Mouse (Mus musculus) layer of hippocampus, adult 18-20 months (tissue): ENCODE results near the gene Nell2. TPM values are rescaled to one million over a fixed set of nuclear protein-coding genes. Genes with fewer than 3 reads are reported as not detected.
"Not testable (repeated sequence)": the region's sequence is repeated elsewhere in the genome, so short reads cannot be mapped to it uniquely, and the experiment has no call there.

Source experiments
- DNase-seq, 2 experiments: peaks; one replicate each; pipeline ENCODE4 v3.0.0; 2022; ENCODE audit warnings: low spot score in 2 of 2
- long read RNA-seq: library from polyadenylated mRNA; stranded (forward); transcript quantifications from one replicate; pipeline ENCODE4 v2.0.0, GENCODE M21; 2021
- total RNA-seq, 2 experiments: library from RNA; stranded (reverse); gene quantifications; 2 replicates each; pipeline ENCODE4 v1.2.3; 2021

Nell2 gene
- 100 to 1,000 TPM; 710 to 754 TPM for total RNA-seq
- long read RNA-seq, transcript Nell2-201 (21 exons, 2,675 nt) = minor isoform, 112 of 1,322 reads
- long read RNA-seq, transcript Nell2-202 (21 exons, 3,220 nt) = major isoform, 158 of 1,322 reads
- long read RNA-seq, partial matches to known transcripts = 898 of 1,322 reads
- long read RNA-seq, other reads (novel, unspliced or antisense) = 154 of 1,322 reads

GRCm38 (mm10) chr15:95527948-95528861 is at the start of gene Nell2:
TSS of gene Nell2 (minus strand) at chr15:95528559.
- peak; percentile 57 to 75 for DNase-seq

- peak; percentile 43 to 86 for DNase-seq
Observed at GRCm38 (mm10) chr15:95574661-95575060, 46.3 kb upstream of the Nell2 start.

GRCm38 (mm10) chr15:95569606-95570005 is 41.2 kb upstream of the Nell2 start:
- peak in 1 of 2 experiments; percentile 28 for DNase-seq

GRCm38 (mm10) chr15:95565160-95565559 is 36.8 kb upstream of the Nell2 start:
- no peak for DNase-seq

GRCm38 (mm10) chr15:95561303-95561702 is 32.9 kb upstream of the Nell2 start:
- DNase-seq = no peak

GRCm38 (mm10) chr15:95550011-95550410 is 21.7 kb upstream of the Nell2 start:
- DNase-seq = no peak

GRCm38 (mm10) chr15:95542632-95543031 is 14.3 kb upstream of the Nell2 start:
- DNase-seq = no peak

- DNase-seq = peak in 1 of 2 experiments; percentile 51
Observed at GRCm38 (mm10) chr15:95536724-95537123, 8.4 kb upstream of the Nell2 start.

- peak; percentile 77 to 94 for DNase-seq
Observed at GRCm38 (mm10) chr15:95536230-95536629, 7.9 kb upstream of the Nell2 start.

GRCm38 (mm10) chr15:95534644-95535043 is 6.3 kb upstream of the Nell2 start:
- DNase-seq = no peak

GRCm38 (mm10) chr15:95527461-95527947 is 855 bp downstream of the Nell2 start:
- no peak for DNase-seq

GRCm38 (mm10) chr15:95526626-95527411 is 1.5 kb downstream of the Nell2 start:
- peak in 1 of 2 experiments; percentile 53 for DNase-seq

- DNase-seq = peak in 1 of 2 experiments; percentile 86
Observed at GRCm38 (mm10) chr15:95525997-95526396, 2.4 kb downstream of the Nell2 start.

GRCm38 (mm10) chr15:95518204-95518603 is 10.2 kb downstream of the Nell2 start:
- no peak for DNase-seq

- DNase-seq = not testable (repeated sequence)
Observed at GRCm38 (mm10) chr15:95513306-95513705, 15.1 kb downstream of the Nell2 start.

- DNase-seq = no peak
Observed at GRCm38 (mm10) chr15:95495666-95496065, 32.7 kb downstream of the Nell2 start.

GRCm38 (mm10) chr15:95495193-95495592 is 33.2 kb downstream of the Nell2 start:
- peak in 1 of 2 experiments; percentile 72 for DNase-seq

GRCm38 (mm10) chr15:95492201-95492600 is 36.2 kb downstream of the Nell2 start:
- peak; percentile 80 to 90 for DNase-seq

- DNase-seq = no peak
Observed at GRCm38 (mm10) chr15:95489174-95489573, 39.2 kb downstream of the Nell2 start.

- DNase-seq = peak; percentile 67 to 89
Observed at GRCm38 (mm10) chr15:95487961-95488360, 40.4 kb downstream of the Nell2 start.

- no peak for DNase-seq
Observed at GRCm38 (mm10) chr15:95482002-95482401, 46.4 kb downstream of the Nell2 start.
